Comparison of ENCODE assay signal across 19 mouse cellular contexts in the genomic region with DNA sequence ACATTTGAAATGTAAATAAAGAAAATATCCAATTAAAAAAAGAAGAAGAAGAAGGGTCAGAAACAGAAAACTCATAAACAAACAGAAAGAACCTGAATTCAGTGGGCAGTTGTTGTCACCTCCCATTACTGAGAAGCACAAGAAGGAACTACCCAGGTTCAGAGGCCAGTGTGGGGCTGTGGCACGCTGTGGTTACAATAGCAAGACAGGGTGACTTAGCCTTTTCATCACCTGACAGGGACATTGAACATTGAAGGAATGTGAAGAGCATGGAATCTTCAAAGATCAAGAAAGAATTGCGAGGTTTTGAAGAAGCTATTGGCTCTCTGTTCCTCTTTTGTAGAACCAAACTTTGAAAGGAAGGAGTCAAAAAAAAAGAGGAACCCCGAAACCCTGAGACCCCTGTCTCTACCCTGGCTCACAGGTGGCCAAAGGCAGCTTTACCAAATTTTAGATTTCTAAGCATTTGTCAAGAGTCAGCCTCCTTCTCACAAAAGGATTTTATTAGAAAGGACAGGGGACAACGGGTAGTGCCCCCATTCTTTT.
A peak's percentile ranks its signal among the peaks of the same experiment; 100 is the strongest.
DNase-seq lines count a peak whose midpoint lies in the region; ATAC-seq lines count a peak whose summit lies in the region.
"Had no signal": no experiment of that assay in that cellular context is flagged by ENCODE, and none has a peak within 500 bp of the region (broad histone marks: within the 10 kb centered on the region; RNA-seq: fewer than 3 reads in every experiment).

No protein-coding gene starts in this region.

- peak; percentile 55 for ATAC-seq in common myeloid progenitor, adult 5-6 weeks (replicated peaks; ENCODE audit: low read depth, poor library complexity, severe bottlenecking)
- peak; percentile 44 for ATAC-seq in megakaryocyte progenitor cell, adult 5-6 weeks (replicated peaks; ENCODE audit: poor library complexity)
- ATAC-seq: activated CD4-positive, CD25-positive, alpha-beta regulatory T cell, adult 4 months; forebrain, embryonic 13.5 days; forebrain, postnatal 0 days; Patski had no signal

- peak; percentile 3 to 6 for DNase-seq in spleen, postnatal 36 days (ENCODE audit: low spot score in 2 of 2)
- DNase-seq in spleen, adult 12 weeks (ENCODE audit: low spot score), result no peak
- no peak for DNase-seq in heart, adult 9 months (ENCODE audit: low spot score in 2 of 2)
- no peak for DNase-seq in gastrocnemius, postnatal 10 days
- DNase-seq in c-Kit-positive CD71-positive TER-119-positive erythroid progenitor cells, embryonic 14.5 days (ENCODE audit: low spot score), result no peak
- DNase-seq: adrenal gland, postnatal 14 days; cerebellum, adult 18-20 months; cerebellum, adult 9-11 months; cerebellum, postnatal 36 days; forebrain, postnatal 0 days; gastrocnemius, adult 2 months; gastrocnemius, postnatal 36 days; heart, adult 18-20 months; heart, postnatal 14 days had no signal

Comparison
In these comparisons a context has a peak if more than half of its experiments do, and no peak if none do; other contexts are left out.
1. DNase-seq: peak in spleen, postnatal 36 days (2 of 2); none in spleen, adult 12 weeks (single experiment), heart, adult 9 months (0 of 2), gastrocnemius, postnatal 10 days (single experiment) and c-Kit-positive CD71-positive TER-119-positive erythroid progenitor cells, embryonic 14.5 days (single experiment).